ENCODE assay signal across 17 mouse cellular contexts in genomic region chr2:50128322-50129277, GRCm38 (mm10).
DNase-seq lines count a peak whose midpoint lies in the region; ATAC-seq and TF ChIP-seq lines count a peak whose summit lies in the region.
"Had no signal": no experiment of that assay in that cellular context is flagged by ENCODE, and none has a peak within 500 bp of the region (broad histone marks: within the 10 kb centered on the region; RNA-seq: fewer than 3 reads in every experiment).

No protein-coding gene starts in this region.

- ATAC-seq in hindbrain, embryonic 14.5 days (ENCODE audit: low FRiP score), result no peak
- ATAC-seq in forebrain, postnatal 0 days, result peak; percentile 92
- ATAC-seq in liver, postnatal 0 days, result no peak

- H3K4me2 ChIP-seq in hindbrain, embryonic 14.5 days (replicated peaks), result no peak overlapping the region
- no peak overlapping the region for H3K4me2 ChIP-seq in forebrain, postnatal 0 days (ENCODE audit: low read depth)
- no peak overlapping the region for H3K4me2 ChIP-seq in liver, postnatal 0 days (ENCODE audit: low read depth, low read length)

- 53% methylated on average over 12 of the region's 12 CpGs for WGBS in hindbrain, embryonic 14.5 days
- 81% methylated on average over 12 of the region's 12 CpGs for WGBS in hindbrain, embryonic 10.5 days
- WGBS in forebrain, embryonic 10.5 days, result 84% methylated on average over 12 of the region's 12 CpGs
- WGBS in forebrain, postnatal 0 days, result 30% methylated on average over 12 of the region's 12 CpGs
- 72% methylated on average over 12 of the region's 12 CpGs for WGBS in liver, postnatal 0 days (ENCODE audit: insufficient replicate concordance)

- peak; percentile 40 for DNase-seq in hindbrain, embryonic 14.5 days (ENCODE audit: low spot score)
- no peak for DNase-seq in hindbrain, embryonic 10.5 days (ENCODE audit: low spot score)
- DNase-seq in brain, adult 2 months (ENCODE audit: low read depth, low spot score), result peak; percentile 33
- peak; percentile 9 for DNase-seq in forebrain, embryonic 10.5 days (ENCODE audit: extremely low spot score, low spot score)
- DNase-seq in forebrain, postnatal 0 days, result peak; percentile 65
- no peak for DNase-seq in liver, postnatal 0 days
- DNase-seq in natural killer cell, adult 2 months (ENCODE audit: low spot score in 2 of 2), result no peak
- no peak for DNase-seq in heart, postnatal 14 days
- DNase-seq: adrenal gland, postnatal 36 days; B cell, adult 2 months; gastrocnemius, postnatal 25 days; heart, postnatal 10 days; kidney, adult 18-20 months; lung, adult 18-20 months; lung, postnatal 14 days; thymus, postnatal 14 days had no signal

- H3K4me1 ChIP-seq in hindbrain, embryonic 14.5 days (replicated peaks; ENCODE audit: control insufficient read depth, insufficient read depth, low read length), result 0 out of 2 replicates have a peak, but pooled peaks cover 5% of the 10 kb centered on the region
- H3K4me1 ChIP-seq in hindbrain, embryonic 10.5 days (replicated peaks), result peaks cover 10% of the 10 kb centered on the region
- H3K4me1 ChIP-seq in forebrain, embryonic 10.5 days, result peaks cover 17% of the 10 kb centered on the region
- peaks cover 20% of the 10 kb centered on the region for H3K4me1 ChIP-seq in forebrain, postnatal 0 days (ENCODE audit: insufficient read depth)
- no peaks in the 10 kb centered on the region for H3K4me1 ChIP-seq in liver, postnatal 0 days (ENCODE audit: insufficient read depth)

- no peaks in the 10 kb centered on the region for H3K36me3 ChIP-seq in hindbrain, embryonic 14.5 days (replicated peaks; ENCODE audit: control insufficient read depth, insufficient read depth)
- no peaks in the 10 kb centered on the region for H3K36me3 ChIP-seq in hindbrain, embryonic 10.5 days
- no peaks in the 10 kb centered on the region for H3K36me3 ChIP-seq in forebrain, embryonic 10.5 days (replicated peaks)
- H3K36me3 ChIP-seq in forebrain, postnatal 0 days (ENCODE audit: insufficient read depth), result no peaks in the 10 kb centered on the region
- H3K36me3 ChIP-seq in liver, postnatal 0 days (replicated peaks; ENCODE audit: insufficient read depth, low read length), result no peaks in the 10 kb centered on the region

- peaks cover 4% of the 10 kb centered on the region; the same call in 1 of the 2 replicates for H3K9me3 ChIP-seq in hindbrain, embryonic 14.5 days (ENCODE audit: control insufficient read depth, low read length)
- 0 out of 2 replicates have a peak, but pooled peaks cover 3% of the 10 kb centered on the region for H3K9me3 ChIP-seq in hindbrain, embryonic 10.5 days
- H3K9me3 ChIP-seq in forebrain, embryonic 10.5 days, result no peaks in the 10 kb centered on the region
- no peaks in the 10 kb centered on the region for H3K9me3 ChIP-seq in forebrain, postnatal 0 days (ENCODE audit: low read length)
- H3K9me3 ChIP-seq in liver, postnatal 0 days (ENCODE audit: low read length), result no peaks in the 10 kb centered on the region

- intact Hi-C loops in heart, postnatal 14 days (cut with DNase I), result no loop called here

- no peaks in the 10 kb centered on the region for H3K27me3 ChIP-seq in hindbrain, embryonic 14.5 days (ENCODE audit: control insufficient read depth, insufficient read depth, low read length)
- H3K27me3 ChIP-seq in hindbrain, embryonic 10.5 days (ENCODE audit: insufficient read depth, poor library complexity, severe bottlenecking), result no peaks in the 10 kb centered on the region
- H3K27me3 ChIP-seq in forebrain, embryonic 10.5 days (ENCODE audit: poor library complexity, severe bottlenecking), result no peaks in the 10 kb centered on the region
- no peaks in the 10 kb centered on the region for H3K27me3 ChIP-seq in forebrain, postnatal 0 days (ENCODE audit: insufficient read depth, low read length)
- no peaks in the 10 kb centered on the region for H3K27me3 ChIP-seq in liver, postnatal 0 days (ENCODE audit: insufficient read depth, low read length)

- no peak overlapping the region for H3K27ac ChIP-seq in hindbrain, embryonic 14.5 days
- H3K27ac ChIP-seq in hindbrain, embryonic 10.5 days, result no peak overlapping the region
- H3K27ac ChIP-seq in forebrain, embryonic 10.5 days, result no peak overlapping the region
- H3K27ac ChIP-seq in forebrain, postnatal 0 days (ENCODE audit: low read depth, low read length), result peak overlapping the region; percentile 79
- no peak overlapping the region for H3K27ac ChIP-seq in liver, postnatal 0 days (ENCODE audit: low read depth)
- H3K27ac ChIP-seq: kidney, postnatal 0 days had no signal

- TF ChIP-seq EP300 in liver, postnatal 0 days (IDR thresholded peaks at IDR 0.05; ENCODE audit: low read depth), result no peak

- 0 out of 2 replicates have a peak, but pooled peaks have one; percentile 9 for TF ChIP-seq CTCF in forebrain, postnatal 0 days (IDR thresholded peaks at IDR 0.05; ENCODE audit: low read depth)
- TF ChIP-seq CTCF in liver, postnatal 0 days (IDR thresholded peaks at IDR 0.05; ENCODE audit: low read depth), result no peak

- no peak overlapping the region for H3K4me3 ChIP-seq in hindbrain, embryonic 14.5 days (replicated peaks; ENCODE audit: low read length)
- no peak overlapping the region for H3K4me3 ChIP-seq in hindbrain, embryonic 10.5 days
- H3K4me3 ChIP-seq in forebrain, embryonic 10.5 days, result no peak overlapping the region
- H3K4me3 ChIP-seq in forebrain, postnatal 0 days (ENCODE audit: low read depth, low read length), result no peak overlapping the region
- H3K4me3 ChIP-seq in liver, postnatal 0 days (ENCODE audit: low read depth, low read length), result no peak overlapping the region

- H3K9ac ChIP-seq in hindbrain, embryonic 14.5 days, result no peak overlapping the region
- H3K9ac ChIP-seq in forebrain, postnatal 0 days, result no peak overlapping the region
- no peak overlapping the region for H3K9ac ChIP-seq in liver, postnatal 0 days (replicated peaks)

Comparison
In these comparisons a context has a peak if more than half of its experiments do, and no peak if none do; other contexts are left out.
1. DNase-seq: peak in hindbrain, embryonic 14.5 days (single experiment), brain, adult 2 months (single experiment), forebrain, embryonic 10.5 days (single experiment) and forebrain, postnatal 0 days (single experiment); none in hindbrain, embryonic 10.5 days (single experiment), liver, postnatal 0 days (single experiment), natural killer cell, adult 2 months (0 of 2) and heart, postnatal 14 days (0 of 2).